Mouse (Mus musculus): ENCODE results near the gene Bptf.

GRCm38 (mm10) chr11:107125011-107125410 lies 6.9 kb downstream of the Bptf start:
- TF ChIP-seq POLR2A (IDR thresholded peaks at IDR 0.05; ENCODE audit: insufficient read depth, low read depth, low read length): no peak
- TF ChIP-seq CTCF (IDR thresholded peaks at IDR 0.05; ENCODE audit: insufficient read depth, low read depth, low read length): no peak

All from olfactory bulb, adult 2 months (tissue).